In the genomic region with DNA sequence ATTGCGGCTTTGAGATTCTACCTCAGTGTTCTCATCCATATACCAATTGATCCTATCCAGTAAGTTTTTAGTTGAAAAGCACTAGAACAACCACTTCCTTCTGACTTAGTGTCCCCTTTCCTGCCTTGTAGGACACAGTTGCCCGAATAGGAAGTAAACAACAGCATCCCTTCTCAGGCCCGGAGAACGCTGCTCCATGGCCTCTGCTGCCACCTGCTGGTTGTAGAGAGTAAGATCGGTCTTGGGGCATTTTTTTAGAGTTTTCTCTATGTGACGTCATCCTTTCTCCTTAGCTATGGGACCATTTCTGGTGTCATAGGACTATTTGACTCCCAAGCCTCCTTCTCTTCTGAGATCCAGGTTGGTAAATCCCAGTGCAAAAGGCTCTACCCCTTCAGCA, we compare ENCODE assay signal across 9 mouse cellular contexts. TPM values are rescaled to one million over a fixed set of nuclear protein-coding genes. Genes with fewer than 3 reads are reported as not detected.
A peak's percentile ranks its signal among the peaks of the same experiment; 100 is the strongest.
DNase-seq lines count a peak whose midpoint lies in the region; ATAC-seq and TF ChIP-seq lines count a peak whose summit lies in the region.
"Had no signal": no experiment of that assay in that cellular context is flagged by ENCODE, and none has a peak within 500 bp of the region (broad histone marks: within the 10 kb centered on the region; RNA-seq: fewer than 3 reads in every experiment).

No protein-coding gene starts in this region.

- ATAC-seq in forebrain, embryonic 11.5 days (replicated peaks; ENCODE audit: low FRiP score): peak; percentile 22; the same call in 1 of the 2 replicates
- ATAC-seq in forebrain, embryonic 15.5 days (replicated peaks): no peak
- peak; percentile 69 for ATAC-seq in erythroid progenitor cell, adult 5-6 weeks (replicated peaks; ENCODE audit: low FRiP score, poor library complexity, severe bottlenecking)
- ATAC-seq: Patski had no signal

- intact Hi-C loops in heart, postnatal 36 days (cut with DNase I): loop anchor here (1.0 to 5.0 kb wide), 3 partner anchors 34 to 199 kb away; no protein-coding TSS in a partner anchor

- TF ChIP-seq CTCF in brain, embryonic 14.5 days (IDR thresholded peaks at IDR 0.05; ENCODE audit: borderline replicate concordance, extremely low read depth, insufficient read depth, insufficient read length): peak; percentile 92

- 10% methylated on average over 6 of the region's 6 CpGs for WGBS in forebrain, embryonic 11.5 days
- 13% methylated on average over 6 of the region's 6 CpGs for WGBS in forebrain, embryonic 15.5 days

- no peak for TF ChIP-seq POLR2A in brain, embryonic 14.5 days (IDR thresholded peaks at IDR 0.05; ENCODE audit: borderline replicate concordance, extremely low read depth, insufficient read depth, insufficient read length, poor library complexity, severe bottlenecking)

- H3K9me3 ChIP-seq in forebrain, embryonic 11.5 days (ENCODE audit: control insufficient read depth, low read length): no peaks in the 10 kb centered on the region
- no peaks in the 10 kb centered on the region for H3K9me3 ChIP-seq in forebrain, embryonic 15.5 days

- no peak overlapping the region for H3K9ac ChIP-seq in forebrain, embryonic 11.5 days (ENCODE audit: low read length)
- H3K9ac ChIP-seq in forebrain, embryonic 15.5 days (replicated peaks): no peak overlapping the region

- H3K4me2 ChIP-seq in forebrain, embryonic 11.5 days (ENCODE audit: low read depth, low read length, severe bottlenecking): no peak overlapping the region
- H3K4me2 ChIP-seq in forebrain, embryonic 15.5 days (replicated peaks): no peak overlapping the region

- H3K4me3 ChIP-seq in forebrain, embryonic 11.5 days (ENCODE audit: low read depth, low read length): no peak overlapping the region
- no peak overlapping the region for H3K4me3 ChIP-seq in forebrain, embryonic 15.5 days

- H3K27me3 ChIP-seq in forebrain, embryonic 11.5 days (ENCODE audit: control insufficient read depth, insufficient read depth, low read length): no peaks in the 10 kb centered on the region; the same call in 1 of the 2 replicates
- no peaks in the 10 kb centered on the region for H3K27me3 ChIP-seq in forebrain, embryonic 15.5 days
- H3K27me3 ChIP-seq: Patski had no signal

- DNase-seq in forebrain, embryonic 11.5 days (ENCODE audit: low spot score): peak; percentile 89
- DNase-seq in brain, embryonic 14.5 days (ENCODE audit: low read depth): peak; percentile 90
- DNase-seq in heart, postnatal 36 days: peak; percentile 85
- DNase-seq in layer of hippocampus, postnatal 14 days (ENCODE audit: low spot score in 2 of 2): peak; percentile 69 to 86
- peak; percentile 86 for DNase-seq in lung, postnatal 25 days (ENCODE audit: low spot score)
- DNase-seq in skeletal muscle tissue, adult 2 months (ENCODE audit: low read depth, low spot score): peak; percentile 75

- H3K27ac ChIP-seq in forebrain, embryonic 11.5 days (ENCODE audit: low read depth, low read length): no peak overlapping the region
- no peak overlapping the region for H3K27ac ChIP-seq in forebrain, embryonic 15.5 days (replicated peaks)

- H3K36me3 ChIP-seq in forebrain, embryonic 11.5 days (ENCODE audit: control insufficient read depth, insufficient read depth, low read length): no peaks in the 10 kb centered on the region
- no peaks in the 10 kb centered on the region for H3K36me3 ChIP-seq in forebrain, embryonic 15.5 days

- H3K4me1 ChIP-seq in forebrain, embryonic 11.5 days (replicated peaks; ENCODE audit: control insufficient read depth, insufficient read depth, low read length): peaks cover 5% of the 10 kb centered on the region; the same call in 1 of the 2 replicates
- H3K4me1 ChIP-seq in forebrain, embryonic 15.5 days: peaks cover 33% of the 10 kb centered on the region

RNA-seq across cellular contexts. Expression of a gene that starts 16.3 kb away (rescaled TPM):
- 0.35 and 0.96 TPM in 2 replicates for polyA plus RNA-seq in forebrain, embryonic 11.5 days (2014; fragmentation: Nextera tagmentation; extraction: Ambion mirVana)
- 0.18 and 0.69 TPM in 2 replicates for polyA plus RNA-seq in forebrain, embryonic 15.5 days (2015; fragmentation: Nextera tagmentation; extraction: Ambion mirVana)
- 1.3 TPM in 2 replicates for polyA plus RNA-seq in brain, embryonic 14.5 days (2012; rRNA removed)
- total RNA-seq in erythroid progenitor cell, adult 5-6 weeks (2015; ENCODE audit: low replicate concordance): not detected in 2 replicates
- 0.13 TPM in 1 of 2 replicates, not detected in the other for total RNA-seq in erythroid progenitor cell, adult 5-6 weeks (2017; ENCODE audit: low replicate concordance)
- 10 to 100 TPM; 16.5 to 17.9 TPM for total RNA-seq in heart, postnatal 36 days (2021)
- 10 to 100 TPM; 21.2 to 21.9 TPM for total RNA-seq in layer of hippocampus, postnatal 14 days (2021)

RNA-seq across cellular contexts. Expression of a gene that starts 35.5 kb away (rescaled TPM):
- 8.1 and 12.1 TPM in 2 replicates for polyA plus RNA-seq in forebrain, embryonic 11.5 days (2014; fragmentation: Nextera tagmentation; extraction: Ambion mirVana)
- 13.9 and 16.2 TPM in 2 replicates for polyA plus RNA-seq in forebrain, embryonic 15.5 days (2015; fragmentation: Nextera tagmentation; extraction: Ambion mirVana)
- polyA plus RNA-seq in brain, embryonic 14.5 days (2012; rRNA removed): 22.9 and 25.1 TPM in 2 replicates
- total RNA-seq in erythroid progenitor cell, adult 5-6 weeks (2015; ENCODE audit: low replicate concordance): not detected in 2 replicates
- not detected in 2 replicates for total RNA-seq in erythroid progenitor cell, adult 5-6 weeks (2017; ENCODE audit: low replicate concordance)
- not detected for total RNA-seq in heart, postnatal 36 days (2021)
- 1 to 10 TPM; 1.4 to 1.8 TPM for total RNA-seq in layer of hippocampus, postnatal 14 days (2021)

RNA-seq across cellular contexts. Expression of a gene that starts 35.5 kb away (rescaled TPM):
- polyA plus RNA-seq in forebrain, embryonic 11.5 days (2014; fragmentation: Nextera tagmentation; extraction: Ambion mirVana): 4.7 and 5.6 TPM in 2 replicates
- 2.5 and 2.8 TPM in 2 replicates for polyA plus RNA-seq in forebrain, embryonic 15.5 days (2015; fragmentation: Nextera tagmentation; extraction: Ambion mirVana)
- polyA plus RNA-seq in brain, embryonic 14.5 days (2012; rRNA removed): 21.7 and 23.3 TPM in 2 replicates
- not detected in 2 replicates for total RNA-seq in erythroid progenitor cell, adult 5-6 weeks (2015; ENCODE audit: low replicate concordance)
- not detected in 2 replicates for total RNA-seq in erythroid progenitor cell, adult 5-6 weeks (2017; ENCODE audit: low replicate concordance)
- not detected for total RNA-seq in heart, postnatal 36 days (2021)
- under 1 TPM; 0.91 to 0.97 TPM for total RNA-seq in layer of hippocampus, postnatal 14 days (2021)

Comparison
In these comparisons a context has a peak if more than half of its experiments do, and no peak if none do; other contexts are left out.
1. RNA of a gene that starts 16.3 kb away (total RNA-seq): 21.2 to 21.9 TPM in layer of hippocampus, postnatal 14 days and 16.5 to 17.9 TPM in heart, postnatal 36 days; 0.13 TPM in erythroid progenitor cell, adult 5-6 weeks; every median in the first group is over 10 times any median in the second.
2. Peak in every context shown above with its lines, with median percentiles within 50 percentile points of each other: DNase-seq.